Mouse (Mus musculus) bone marrow, adult 2 months (tissue): ENCODE data around the gene Il34.

Experiments
- CTCF ChIP-seq: fragments of 200-500 bp; IDR thresholded peaks from 2 replicates; pipeline ENCODE4 v1.5.1; 2011; ENCODE audit warnings: low read length, control low read depth; ENCODE audit not compliant: control insufficient read depth, insufficient read depth
- POLR2A ChIP-seq: fragments of 200-500 bp; IDR thresholded peaks from 2 replicates; pipeline ENCODE4 v1.6.1; 2011; ENCODE audit warnings: low read depth, mild to moderate bottlenecking, control low read depth, low read length, borderline replicate concordance; ENCODE audit not compliant: control insufficient read depth

DNA sequence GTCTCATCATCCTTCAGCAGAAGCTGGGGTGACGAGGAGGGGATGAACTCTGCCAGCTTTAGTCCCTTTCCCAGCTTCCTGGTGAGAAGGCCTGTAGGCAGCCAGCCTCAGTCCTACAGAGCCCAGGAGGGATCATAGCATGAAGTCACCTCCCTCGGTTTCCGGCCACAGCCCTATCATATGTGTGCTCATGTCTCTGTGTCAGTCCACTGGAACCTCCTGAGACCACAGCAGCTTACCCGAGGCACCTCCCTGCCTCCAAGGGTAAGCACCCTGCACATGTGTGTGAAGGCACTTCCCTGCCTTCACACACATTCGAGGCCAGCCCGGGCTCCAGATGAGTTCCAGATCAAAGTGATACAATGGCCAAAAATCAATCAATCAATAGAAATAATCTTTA lies 15.5 kb downstream of the Il34 start:
- TF ChIP-seq CTCF (no peak), POLR2A (no peak)
